Mouse (Mus musculus) embryonic facial prominence, embryonic 13.5 days (tissue): ENCODE data around the gene Radil. TPM values are rescaled to one million over a fixed set of nuclear protein-coding genes. Genes with fewer than 3 reads are reported as not detected.

Experiments used
- ATAC-seq: fragments of 200-750 bp; cut with Nextera tagmentation; 2 replicates; pipeline ENCODE4 v1.8.0; 2017; ENCODE audit warnings: low read depth; ENCODE audit not compliant: insufficient number of reproducible peaks, insufficient read depth, low FRiP score, low TSS enrichment
- H3K27ac ChIP-seq: fragments of 300-500 bp; sonication (generic); 2 replicates; pipeline ENCODE4 v1.5.1; 2015; ENCODE audit warnings: moderate library complexity, mild to moderate bottlenecking, inconsistent platforms
- H3K27me3 ChIP-seq: fragments of 300-500 bp; sonication (generic); 2 replicates; pipeline ENCODE4 v1.6.1; 2015; ENCODE audit warnings: mild to moderate bottlenecking, inconsistent platforms
- H3K36me3 ChIP-seq: fragments of 300-500 bp; sonication (generic); 2 replicates; pipeline ENCODE4 v1.6.1; 2015; ENCODE audit warnings: mild to moderate bottlenecking, inconsistent platforms
- H3K4me1 ChIP-seq: fragments of 300-500 bp; sonication (generic); 2 replicates; pipeline ENCODE4 v1.6.1; 2015; ENCODE audit warnings: inconsistent platforms
- H3K4me2 ChIP-seq: fragments of 300-500 bp; sonication (generic); 2 replicates; pipeline ENCODE4 v1.6.1; 2015; ENCODE audit warnings: moderate library complexity, mild to moderate bottlenecking, inconsistent platforms
- H3K4me3 ChIP-seq: fragments of 300-500 bp; sonication (generic); 2 replicates; pipeline ENCODE4 v1.5.1; 2015; ENCODE audit warnings: mild to moderate bottlenecking, inconsistent platforms
- H3K9ac ChIP-seq: fragments of 300-500 bp; sonication (generic); 2 replicates; pipeline ENCODE4 v1.6.1; 2015; ENCODE audit warnings: mild to moderate bottlenecking, inconsistent platforms
- H3K9me3 ChIP-seq: fragments of 300-500 bp; sonication (generic); 2 replicates; pipeline ENCODE4 v1.6.1; 2016; ENCODE audit warnings: inconsistent platforms
- WGBS: fragments of 180-500 bp; shearing (Covaris S2); methylation state at CpG from one replicate; pipeline ENCODE4 v1.1.7; 2015; ENCODE audit warnings: mixed read lengths; 5-methylcytosine and 5-hydroxymethylcytosine counted together
- polyA plus RNA-seq: library from polyadenylated mRNA; unstranded; fragments of >200 nt; fragmentation: Nextera tagmentation; extraction: Ambion mirVana; gene quantifications from 2 replicates; pipeline ENCODE4 v1.2.1, GENCODE M21; 2015

Radil gene
- polyA plus RNA-seq, 1 experiment from 2014 or later, result 8.0 TPM

DNA sequence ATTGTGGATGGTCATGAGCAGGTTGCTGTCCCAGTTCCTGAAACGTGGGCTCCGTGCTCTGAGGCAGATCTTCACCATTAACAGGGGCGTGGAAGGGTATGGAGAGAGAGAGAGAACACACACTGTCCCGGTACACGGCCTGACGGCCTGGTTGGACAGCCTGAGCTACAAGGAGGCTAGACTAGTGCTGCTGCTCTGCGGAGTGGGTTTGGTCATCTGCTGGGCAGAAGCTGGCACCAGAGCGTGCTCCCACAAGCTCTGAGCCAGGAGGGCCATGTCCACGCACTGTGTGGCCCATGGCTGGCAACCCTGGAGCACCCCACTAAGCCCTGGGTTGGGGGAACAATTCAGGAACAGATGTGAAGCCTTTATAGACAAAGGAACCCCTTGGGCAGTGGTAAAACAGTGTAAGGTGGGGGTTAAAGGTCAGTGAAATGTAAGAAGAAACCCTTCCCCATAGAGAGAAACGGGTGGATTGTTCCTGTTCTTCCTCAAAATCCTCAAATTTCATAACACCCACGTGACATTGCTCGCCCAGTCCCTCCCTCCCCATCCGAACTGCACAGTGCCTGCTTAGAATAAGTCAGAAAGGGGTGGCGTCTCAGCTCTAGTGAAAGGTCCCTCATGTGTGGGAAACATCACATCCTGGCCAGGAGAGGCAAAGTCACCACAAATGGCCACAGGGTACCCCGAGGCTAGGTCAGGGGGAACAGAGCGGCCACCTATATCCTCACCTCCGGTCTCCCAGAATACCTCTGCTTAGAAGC, 91.9 kb downstream of the Radil start:
- peaks cover 15% of the 10 kb centered on the region; the same call in 1 of the 2 replicates for H3K4me1 ChIP-seq
- no peaks in the 10 kb centered on the region for H3K9me3 ChIP-seq
- no peak for ATAC-seq
- peak overlapping the region; percentile 28; the same call in 1 of the 2 replicates for H3K27ac ChIP-seq
- no peak overlapping the region for H3K9ac ChIP-seq
- peaks cover 64% of the 10 kb centered on the region for H3K36me3 ChIP-seq
- WGBS, result 81% methylated on average over 17 of the region's 17 CpGs
- no peak overlapping the region for H3K4me2 ChIP-seq
- H3K4me3 ChIP-seq, result no peak overlapping the region
- no peaks in the 10 kb centered on the region for H3K27me3 ChIP-seq

DNA sequence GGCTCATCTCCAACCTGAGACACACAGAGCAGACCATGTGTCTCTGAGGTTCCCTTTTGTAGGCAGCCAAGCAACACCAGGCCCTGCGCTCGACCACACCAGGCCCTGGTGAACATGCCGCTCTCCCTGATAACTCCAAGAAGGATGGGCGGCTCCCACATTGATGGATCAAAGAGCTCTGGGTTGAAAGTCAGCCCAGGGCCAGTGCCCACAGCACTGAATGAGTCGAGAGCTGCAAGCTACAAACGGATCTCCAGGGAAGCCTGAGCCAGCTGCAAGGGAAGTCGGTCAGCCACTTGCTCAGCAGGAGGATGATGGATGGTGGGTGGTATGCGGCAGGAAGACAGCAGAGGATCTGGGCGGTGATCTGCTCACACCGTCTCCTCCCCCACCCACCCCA, 93.6 kb downstream of the Radil start:
- H3K36me3 ChIP-seq, result peaks cover 78% of the 10 kb centered on the region
- H3K27ac ChIP-seq, result no peak overlapping the region
- H3K9ac ChIP-seq, result no peak overlapping the region; the same call in 1 of the 2 replicates
- H3K4me3 ChIP-seq, result no peak overlapping the region
- ATAC-seq, result no peak
- WGBS, result 88% methylated on average over 10 of the region's 10 CpGs
- no peaks in the 10 kb centered on the region for H3K27me3 ChIP-seq
- H3K9me3 ChIP-seq, result no peaks in the 10 kb centered on the region
- H3K4me1 ChIP-seq, result 0 out of 2 replicates have a peak, but pooled peaks cover 9% of the 10 kb centered on the region
- no peak overlapping the region for H3K4me2 ChIP-seq

DNA sequence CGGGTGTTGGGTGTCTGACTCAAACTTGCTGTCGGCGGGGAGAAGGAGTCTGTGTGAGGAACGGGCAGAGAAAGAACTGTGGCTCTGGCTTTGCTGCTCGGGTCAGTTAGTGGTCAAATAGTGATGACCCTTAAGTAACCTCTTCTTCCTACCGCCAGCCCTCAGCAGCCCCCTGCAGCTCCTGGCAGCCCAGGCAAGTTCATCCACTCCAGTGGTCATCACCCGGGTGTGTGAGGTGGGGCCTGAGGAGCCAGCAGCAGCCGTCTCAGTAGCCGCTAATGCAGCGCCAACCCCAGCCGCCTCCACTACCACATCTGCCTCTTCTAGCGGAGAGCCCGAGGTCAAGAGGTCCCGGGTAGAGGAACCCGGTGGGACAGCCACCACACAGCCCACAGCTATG, 94.6 kb downstream of the Radil start:
- Histone ChIP-seq H3K4me3 (no peak overlapping the region), H3K4me2 (no peak overlapping the region), H3K9ac (no peak overlapping the region), H3K27me3 (no peaks in the 10 kb centered on the region), H3K4me1 (0 out of 2 replicates have a peak, but pooled peaks cover 9% of the 10 kb centered on the region), H3K27ac (no peak overlapping the region), H3K9me3 (no peaks in the 10 kb centered on the region), H3K36me3 (peaks cover 76% of the 10 kb centered on the region)
- no peak for ATAC-seq
- whole genome bisulfite sequencing, result 78% methylated on average over 15 of the region's 15 CpGs

DNA sequence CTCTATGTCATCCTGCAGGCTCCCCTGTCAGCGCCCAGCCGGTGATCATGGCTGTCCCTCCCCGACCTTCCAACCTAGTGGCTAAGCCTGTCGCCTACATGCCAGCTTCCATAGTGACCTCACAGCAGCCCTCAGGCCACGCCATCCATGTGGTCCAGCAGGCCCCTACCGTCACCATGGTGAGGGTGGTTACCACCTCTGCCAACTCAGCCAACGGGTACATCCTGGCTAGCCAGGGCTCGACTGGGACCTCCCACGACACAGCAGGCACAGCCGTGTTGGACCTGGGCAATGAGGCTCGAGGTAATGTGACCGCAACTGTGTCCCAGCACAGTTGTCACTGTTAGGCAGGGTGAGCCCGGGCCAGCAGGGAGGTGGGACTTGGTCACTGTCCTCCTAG, 97.2 kb downstream of the Radil start:
- Histone ChIP-seq H3K27me3 (no peaks in the 10 kb centered on the region), H3K4me1 (no peaks in the 10 kb centered on the region; the same call in 1 of the 2 replicates), H3K27ac (no peak overlapping the region), H3K36me3 (peaks cover 90% of the 10 kb centered on the region), H3K4me2 (no peak overlapping the region), H3K4me3 (no peak overlapping the region), H3K9ac (no peak overlapping the region), H3K9me3 (no peaks in the 10 kb centered on the region)
- no peak for ATAC-seq
- WGBS, result 91% methylated on average over 13 of the region's 13 CpGs

DNA sequence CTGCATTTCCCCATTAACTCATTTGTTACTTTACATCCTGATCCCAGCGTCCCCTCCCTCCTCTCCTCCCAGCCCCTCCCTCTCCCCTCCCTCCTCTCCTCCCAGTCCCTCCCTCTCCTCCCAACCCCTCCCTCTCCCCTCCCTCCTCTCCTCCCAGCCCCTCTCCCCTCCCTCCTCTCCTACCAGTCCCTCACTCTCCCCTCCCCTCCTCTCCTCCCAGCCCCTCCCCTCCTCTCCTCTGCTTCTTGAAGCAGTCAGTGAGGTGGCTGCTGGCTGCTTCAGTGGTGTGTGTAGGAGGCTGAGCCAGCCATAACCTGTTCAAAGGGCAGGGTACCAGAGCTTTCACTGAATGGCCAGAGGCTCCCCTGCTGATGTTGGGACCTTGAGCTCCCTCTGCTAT, 99.1 kb downstream of the Radil start:
- Histone ChIP-seq H3K4me3 (no peak overlapping the region), H3K9me3 (no peaks in the 10 kb centered on the region), H3K4me1 (peaks cover 17% of the 10 kb centered on the region), H3K27me3 (no peaks in the 10 kb centered on the region), H3K36me3 (peaks cover 73% of the 10 kb centered on the region), H3K27ac (no peak overlapping the region; the same call in 1 of the 2 replicates), H3K9ac (no peak overlapping the region), H3K4me2 (no peak overlapping the region)
- 10% methylated on average over 1 of the region's 1 CpGs for WGBS
- ATAC-seq, result no peak

DNA sequence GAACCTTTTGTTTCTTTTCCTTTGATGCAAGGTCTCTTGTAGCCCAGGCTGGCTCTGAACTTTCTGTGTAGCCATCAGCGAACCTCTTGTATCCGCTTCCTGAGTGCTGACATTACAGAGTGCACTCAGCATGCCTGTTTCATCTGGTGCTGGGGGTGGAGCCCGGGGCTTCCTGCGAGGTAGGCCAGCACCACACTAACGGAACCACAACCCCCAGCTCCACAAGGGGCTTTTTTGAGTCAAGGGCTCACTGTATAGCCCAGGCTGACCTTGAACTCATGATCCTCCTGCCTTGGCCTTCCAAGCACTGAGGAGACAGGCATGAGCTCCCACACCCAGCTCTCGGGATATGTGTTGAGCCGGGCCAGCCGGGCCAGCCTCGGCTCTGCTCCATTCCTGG, 100.1 kb downstream of the Radil start:
- Histone ChIP-seq H3K9ac (no peak overlapping the region), H3K4me3 (no peak overlapping the region), H3K36me3 (peaks cover 64% of the 10 kb centered on the region), H3K4me2 (no peak overlapping the region), H3K27me3 (no peaks in the 10 kb centered on the region), H3K4me1 (peaks cover 18% of the 10 kb centered on the region), H3K27ac (no peak overlapping the region), H3K9me3 (no peaks in the 10 kb centered on the region)
- 93% methylated on average over 9 of the region's 9 CpGs for whole genome bisulfite sequencing
- no peak for ATAC-seq

DNA sequence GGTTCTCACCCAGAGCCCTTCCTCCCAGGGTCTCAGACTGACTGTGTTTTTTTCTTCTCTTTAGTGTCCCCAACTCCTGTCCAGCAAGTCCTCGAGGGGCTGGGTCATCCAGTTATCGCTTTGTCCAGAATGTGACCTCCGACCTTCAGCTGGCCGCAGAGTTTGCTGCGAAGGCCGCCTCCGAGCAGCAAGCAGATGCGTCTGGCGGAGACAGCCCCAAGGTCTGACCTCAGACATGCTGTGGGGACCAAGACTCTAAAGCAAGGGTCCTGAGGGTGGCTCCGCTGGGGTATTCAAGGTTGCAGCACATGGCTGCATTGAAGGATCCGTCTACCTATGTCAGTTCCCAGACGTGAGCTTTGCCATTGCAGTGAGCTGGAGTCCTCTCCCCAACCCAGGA, 102.3 kb downstream of the Radil start:
- Histone ChIP-seq H3K4me1 (peaks cover 39% of the 10 kb centered on the region), H3K9me3 (no peaks in the 10 kb centered on the region), H3K4me3 (no peak overlapping the region), H3K4me2 (no peak overlapping the region; the same call in 1 of the 2 replicates), H3K9ac (0 out of 2 replicates have a peak overlapping the region, but pooled peaks have one; percentile 21), H3K27me3 (no peaks in the 10 kb centered on the region), H3K27ac (no peak overlapping the region), H3K36me3 (peaks cover 44% of the 10 kb centered on the region)
- no peak for ATAC-seq
- 49% methylated on average over 12 of the region's 12 CpGs for WGBS

DNA sequence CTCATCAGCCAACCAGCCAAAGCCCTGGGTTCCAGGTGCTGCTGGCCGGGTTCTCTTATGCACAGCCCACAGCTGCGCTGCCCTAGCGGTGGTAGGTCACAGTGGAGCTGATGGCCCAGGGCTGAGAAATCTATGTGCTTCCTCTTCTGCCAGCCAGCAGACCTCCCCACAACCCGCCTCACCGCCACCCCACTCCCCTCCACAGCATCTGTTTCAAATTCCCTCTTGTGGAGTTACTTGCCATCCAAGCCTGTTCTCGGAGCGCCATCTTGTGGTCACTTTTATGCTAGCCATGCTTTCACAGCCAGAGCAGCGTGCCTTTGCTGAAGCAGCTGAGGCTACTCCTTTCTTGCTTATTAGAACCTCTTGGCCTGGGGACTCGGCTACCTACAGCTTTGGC, 102.8 kb downstream of the Radil start:
- peak; percentile 57; the same call in 1 of the 2 replicates for ATAC-seq
- Histone ChIP-seq H3K36me3 (peaks cover 38% of the 10 kb centered on the region), H3K27ac (peak overlapping the region; percentile 63), H3K4me3 (no peak overlapping the region), H3K27me3 (no peaks in the 10 kb centered on the region), H3K4me1 (peaks cover 45% of the 10 kb centered on the region), H3K9me3 (no peaks in the 10 kb centered on the region), H3K4me2 (no peak overlapping the region; the same call in 1 of the 2 replicates), H3K9ac (peak overlapping the region; percentile 54; the same call in 1 of the 2 replicates)
- under 1% methylated on average over 9 of the region's 9 CpGs for WGBS

DNA sequence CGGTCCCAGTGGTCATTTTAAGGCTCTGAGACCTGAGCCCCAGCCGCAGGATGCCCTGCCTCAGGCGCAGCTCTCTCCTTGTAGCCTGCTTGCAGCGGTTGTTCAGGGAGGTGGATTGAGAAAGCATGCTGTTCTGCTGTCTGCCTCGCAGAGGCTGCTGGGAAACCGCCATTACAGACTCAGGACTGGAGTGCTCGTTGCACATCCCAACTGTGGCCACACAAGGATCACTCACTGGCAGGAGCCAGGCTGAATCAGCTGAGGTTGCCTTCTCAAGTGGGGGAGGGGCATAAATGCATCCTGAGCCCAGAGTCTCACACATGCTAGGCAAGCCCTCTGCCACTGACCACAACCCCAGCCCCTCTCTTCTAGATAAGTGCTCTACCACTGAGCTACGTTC, 105.2 kb downstream of the Radil start:
- Histone ChIP-seq H3K27me3 (no peaks in the 10 kb centered on the region), H3K36me3 (peaks cover 21% of the 10 kb centered on the region), H3K4me3 (no peak overlapping the region), H3K4me1 (peaks cover 67% of the 10 kb centered on the region), H3K4me2 (no peak overlapping the region), H3K9ac (no peak overlapping the region), H3K27ac (peak overlapping the region; percentile 45; the same call in 1 of the 2 replicates), H3K9me3 (no peaks in the 10 kb centered on the region)
- ATAC-seq, result no peak
- 40% methylated on average over 8 of the region's 8 CpGs for WGBS

DNA sequence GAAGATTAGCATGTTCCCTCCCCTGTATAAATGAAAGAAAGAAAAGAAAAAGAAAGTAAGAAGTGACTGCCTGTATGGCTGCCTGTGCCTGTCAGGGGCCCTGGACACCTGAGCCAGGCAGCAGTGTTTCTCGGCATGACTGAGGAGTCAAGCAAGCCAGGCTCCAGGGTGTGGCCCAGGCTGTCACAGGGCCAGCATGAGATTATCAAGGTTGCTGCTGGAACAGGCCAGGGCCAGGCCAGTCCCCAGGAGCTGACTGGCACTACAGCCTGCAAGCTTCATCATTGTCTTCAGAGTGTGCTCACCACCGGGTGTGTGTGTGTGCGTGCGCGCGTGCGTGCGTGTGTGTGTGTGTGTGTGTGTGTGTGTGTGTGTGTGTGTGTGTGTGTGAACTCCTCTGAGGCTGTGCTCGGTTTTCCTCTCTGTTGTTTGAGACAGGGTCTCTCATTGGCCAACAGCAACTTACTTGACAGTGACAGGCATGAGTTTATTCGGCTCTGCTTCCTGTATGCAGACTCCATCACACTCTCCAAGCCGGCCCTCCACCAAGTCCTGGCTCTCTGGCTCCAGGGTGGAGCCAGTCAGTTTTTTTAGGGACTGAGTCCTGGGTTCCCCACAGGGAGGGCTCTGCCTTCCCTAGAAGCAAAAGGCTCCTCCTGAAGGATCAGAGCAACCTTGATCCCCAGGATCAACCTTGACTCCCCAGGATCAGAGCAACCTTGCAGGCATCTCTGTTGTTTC, 105.9 kb downstream of the Radil start:
- ATAC-seq, result no peak
- H3K27me3 ChIP-seq, result no peaks in the 10 kb centered on the region
- H3K36me3 ChIP-seq, result peaks cover 14% of the 10 kb centered on the region
- H3K4me3 ChIP-seq, result no peak overlapping the region
- H3K27ac ChIP-seq, result peak overlapping the region; percentile 24
- peaks cover 70% of the 10 kb centered on the region for H3K4me1 ChIP-seq
- H3K9me3 ChIP-seq, result no peaks in the 10 kb centered on the region
- H3K9ac ChIP-seq, result no peak overlapping the region
- no peak overlapping the region for H3K4me2 ChIP-seq
- WGBS, result 63% methylated on average over 11 of the region's 11 CpGs

DNA sequence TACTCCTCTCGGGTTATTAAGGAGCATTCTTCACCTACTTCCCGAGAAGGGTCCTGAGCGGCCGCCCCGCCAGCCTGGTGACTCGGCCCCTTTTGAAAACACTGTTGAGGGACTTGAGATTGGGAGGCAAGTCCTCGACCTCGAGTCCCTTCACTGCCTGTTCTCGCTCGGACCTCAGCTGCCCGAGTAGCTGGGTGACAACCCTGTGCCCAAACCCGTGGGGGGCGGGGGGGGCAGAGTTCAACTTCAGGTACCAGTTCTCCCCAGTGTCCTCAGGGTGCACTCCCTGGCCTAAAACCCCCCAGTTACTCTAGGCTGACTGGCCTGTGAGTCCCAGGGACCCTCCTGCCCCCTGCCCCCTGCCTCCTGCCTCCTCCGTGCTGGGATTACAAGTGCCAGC, 106.9 kb downstream of the Radil start:
- ATAC-seq, result no peak
- WGBS, result 77% methylated on average over 14 of the region's 14 CpGs
- no peak overlapping the region for H3K27ac ChIP-seq
- no peaks in the 10 kb centered on the region for H3K9me3 ChIP-seq
- no peak overlapping the region for H3K4me2 ChIP-seq
- H3K4me3 ChIP-seq, result no peak overlapping the region
- no peaks in the 10 kb centered on the region for H3K27me3 ChIP-seq
- H3K4me1 ChIP-seq, result peaks cover 79% of the 10 kb centered on the region
- H3K36me3 ChIP-seq, result peaks cover 5% of the 10 kb centered on the region
- H3K9ac ChIP-seq, result 0 out of 2 replicates have a peak overlapping the region, but pooled peaks have one; percentile 17
